ENCODE assay signal across 25 mouse cellular contexts in genomic region chr8:116500057-116500809, GRCm38 (mm10). TPM values are rescaled to one million over a fixed set of nuclear protein-coding genes. Genes with fewer than 3 reads are reported as not detected.
DNase-seq lines count a peak whose midpoint lies in the region; ATAC-seq lines count a peak whose summit lies in the region.
"Had no signal": no experiment of that assay in that cellular context is flagged by ENCODE, and none has a peak within 500 bp of the region (broad histone marks: within the 10 kb centered on the region; RNA-seq: fewer than 3 reads in every experiment).

No protein-coding gene starts in this region.

- 87% methylated on average over 7 of the region's 7 CpGs for WGBS in midbrain, embryonic 16.5 days

- H3K4me2 ChIP-seq in midbrain, embryonic 16.5 days (ENCODE audit: low read length), result no peak overlapping the region
- H3K4me2 ChIP-seq: embryonic facial prominence, embryonic 12.5 days; forebrain, embryonic 12.5 days; heart, embryonic 13.5 days; hindbrain, embryonic 12.5 days had no signal

- H3K4me3 ChIP-seq in midbrain, embryonic 16.5 days (ENCODE audit: low read depth, low read length), result no peak overlapping the region
- H3K4me3 ChIP-seq: embryonic facial prominence, embryonic 12.5 days; forebrain, embryonic 12.5 days; heart, embryonic 13.5 days; hindbrain, embryonic 12.5 days had no signal

- H3K36me3 ChIP-seq in midbrain, embryonic 16.5 days (ENCODE audit: control insufficient read depth, insufficient read depth, low read length), result no peaks in the 10 kb centered on the region
- H3K36me3 ChIP-seq: embryonic facial prominence, embryonic 12.5 days; forebrain, embryonic 12.5 days; heart, embryonic 13.5 days; hindbrain, embryonic 12.5 days had no signal

- H3K4me1 ChIP-seq in midbrain, embryonic 16.5 days (ENCODE audit: control insufficient read depth, insufficient read depth, low read length), result peaks cover 6% of the 10 kb centered on the region; the same call in 1 of the 2 replicates

- no peak for ATAC-seq in midbrain, embryonic 16.5 days
- ATAC-seq: forebrain, postnatal 0 days; hindbrain, embryonic 16.5 days; inflammation-experienced regulatory T-cells, adult 6 months; intestine, postnatal 0 days had no signal

- H3K27ac ChIP-seq in midbrain, embryonic 16.5 days (ENCODE audit: low read length), result no peak overlapping the region
- H3K27ac ChIP-seq: embryonic facial prominence, embryonic 12.5 days; forebrain, embryonic 12.5 days; heart, embryonic 13.5 days; hindbrain, embryonic 12.5 days had no signal

- DNase-seq in adrenal gland, postnatal 14 days, result peak; percentile 11
- DNase-seq in adrenal gland, postnatal 36 days, result no peak
- peak; percentile 19 for DNase-seq in gastrocnemius, postnatal 25 days
- DNase-seq in gastrocnemius, adult 18-20 months (ENCODE audit: low spot score), result no peak
- peak; percentile 15 to 20 for DNase-seq in right cerebral cortex, adult 2 months (ENCODE audit: low spot score in 2 of 2)
- no peak for DNase-seq in right cerebral cortex, postnatal 25 days
- DNase-seq: adrenal gland, postnatal 25 days; cerebellum, adult 11-12 months; cerebellum, adult 9-10 months; cerebellum, postnatal 25 days; forebrain, postnatal 0 days; gastrocnemius, postnatal 10 days; heart, postnatal 4 days had no signal

- no peak overlapping the region for H3K9ac ChIP-seq in midbrain, embryonic 16.5 days (ENCODE audit: low read depth, low read length)
- H3K9ac ChIP-seq: embryonic facial prominence, embryonic 12.5 days; forebrain, embryonic 12.5 days; forebrain, postnatal 0 days; heart, embryonic 13.5 days; hindbrain, embryonic 12.5 days had no signal

- no peaks in the 10 kb centered on the region for H3K9me3 ChIP-seq in midbrain, embryonic 16.5 days (replicated peaks; ENCODE audit: control insufficient read depth, low read length, poor library complexity, severe bottlenecking)
- H3K9me3 ChIP-seq: embryonic facial prominence, embryonic 12.5 days; forebrain, embryonic 12.5 days; heart, embryonic 13.5 days had no signal

- H3K27me3 ChIP-seq in midbrain, embryonic 16.5 days (ENCODE audit: control insufficient read depth, insufficient read depth, low read depth, low read length), result no peaks in the 10 kb centered on the region
- H3K27me3 ChIP-seq: embryonic facial prominence, embryonic 12.5 days; forebrain, embryonic 12.5 days; heart, embryonic 13.5 days; hindbrain, embryonic 12.5 days had no signal

RNA-seq across cellular contexts. Expression of gene Dynlrb2, which starts 4.5 kb away (rescaled TPM):
- total RNA-seq in adrenal gland, postnatal 14 days (2021), result 1.7 TPM in 1 of 2 replicates, not detected in the other
- not detected for total RNA-seq in adrenal gland, postnatal 36 days (2021)
- not detected for total RNA-seq in gastrocnemius, postnatal 25 days (2021)
- not detected for total RNA-seq in gastrocnemius, adult 18-20 months (2021)
- 15.0 and 19.0 TPM in 2 replicates for polyA plus RNA-seq in midbrain, embryonic 16.5 days (2015; fragmentation: Nextera tagmentation; extraction: Ambion mirVana)
- total RNA-seq: adrenal gland, postnatal 25 days; gastrocnemius, postnatal 10 days; granulocyte monocyte progenitor cell, adult 5-6 weeks; heart, postnatal 4 days; MEL had no signal
- polyA plus RNA-seq: C2C12; heart, embryonic 13.5 days; heart, postnatal 0 days; inflammation-experienced regulatory T-cells, adult 6 months; intestine, postnatal 0 days had no signal

Comparison
In these comparisons a context has a peak if more than half of its experiments do, and no peak if none do; other contexts are left out.
1. DNase-seq: peak in adrenal gland, postnatal 14 days (single experiment), gastrocnemius, postnatal 25 days (single experiment) and right cerebral cortex, adult 2 months (2 of 2); none in adrenal gland, postnatal 36 days (0 of 2), gastrocnemius, adult 18-20 months (single experiment) and right cerebral cortex, postnatal 25 days (single experiment).